Mouse (Mus musculus) bone marrow, adult 2 months (tissue): ENCODE data around the gene Nfix.

Source experiments
- CTCF ChIP-seq: fragments of 200-500 bp; IDR thresholded peaks from 2 replicates; pipeline ENCODE4 v1.5.1; 2011; ENCODE audit warnings: low read length, control low read depth; ENCODE audit not compliant: control insufficient read depth, insufficient read depth
- POLR2A ChIP-seq: fragments of 200-500 bp; IDR thresholded peaks from 2 replicates; pipeline ENCODE4 v1.6.1; 2011; ENCODE audit warnings: low read depth, mild to moderate bottlenecking, control low read depth, low read length, borderline replicate concordance; ENCODE audit not compliant: control insufficient read depth

DNA sequence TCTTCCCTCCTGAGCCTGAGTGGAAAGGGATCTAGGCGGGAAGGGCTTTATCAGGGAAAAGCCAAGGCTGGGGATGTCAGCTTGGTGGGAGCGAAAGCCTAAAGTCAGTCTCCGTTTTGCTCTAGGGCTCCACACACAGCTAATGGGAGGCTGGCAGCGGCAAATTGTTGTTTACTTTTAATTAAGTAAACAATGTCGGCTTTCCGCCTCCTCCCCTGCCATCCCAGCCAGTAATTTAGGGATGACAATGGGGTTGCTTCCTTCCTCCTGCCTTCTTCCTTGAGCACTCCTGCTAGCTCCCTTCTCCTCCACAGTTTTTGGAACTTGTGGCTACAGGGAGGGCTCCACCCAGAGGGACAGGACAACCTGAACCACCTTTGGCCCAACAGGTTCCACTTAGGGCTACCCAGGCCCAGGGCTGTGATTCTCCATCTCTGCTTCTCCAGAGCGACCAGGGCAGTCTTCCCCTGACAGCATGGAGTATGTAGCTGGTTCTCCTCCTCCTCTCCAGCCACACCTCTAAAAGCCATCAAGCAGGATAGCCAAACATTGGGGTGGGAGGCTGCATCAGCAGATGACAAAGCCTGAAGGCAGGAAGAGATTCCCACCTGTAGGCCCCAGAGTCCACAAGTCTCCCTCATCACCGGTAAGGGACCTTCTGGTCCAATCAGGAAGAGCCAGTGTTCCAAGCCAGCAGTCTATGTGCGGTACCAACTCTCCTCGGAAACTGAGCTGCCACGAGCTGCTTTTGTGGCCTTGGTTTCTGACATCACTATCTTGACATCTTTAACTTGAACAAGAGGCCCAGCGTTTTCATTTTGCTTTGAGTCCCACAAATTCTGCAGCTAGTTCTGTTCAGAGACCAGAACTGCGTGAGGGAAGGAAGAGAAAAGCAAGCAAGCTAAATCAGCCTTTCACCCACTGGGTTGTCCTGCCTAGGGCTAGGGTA, 59.0 kb downstream of the Nfix start:
- no peak for TF ChIP-seq POLR2A
- TF ChIP-seq CTCF: no peak
